Mouse (Mus musculus) forebrain, postnatal 0 days (tissue): ENCODE data around the gene Zcchc17. TPM values are rescaled to one million over a fixed set of nuclear protein-coding genes. Genes with fewer than 3 reads are reported as not detected.
A peak's percentile ranks its signal among the peaks of the same experiment; 100 is the strongest.

ENCODE experiments used
- ATAC-seq: fragments of 200-750 bp; cut with Nextera tagmentation; 2 replicates; pipeline ENCODE4 v1.8.0; 2017; ENCODE audit warnings: mild to moderate bottlenecking, moderate library complexity
- DNase-seq: peaks from one replicate; pipeline ENCODE4 v3.0.0-alpha.2; 2015
- H3K27ac ChIP-seq: fragments of 300-500 bp; sonication (generic); 2 replicates; pipeline ENCODE4 v1.5.1; 2014; ENCODE audit warnings: low read depth, mild to moderate bottlenecking, antibody characterized with exemption, low read length, moderate library complexity, mixed read lengths
- H3K27me3 ChIP-seq: fragments of 300-500 bp; sonication (generic); 2 replicates; pipeline ENCODE4 v1.6.1; 2014; ENCODE audit warnings: mild to moderate bottlenecking, low read length, mixed read lengths; ENCODE audit not compliant: insufficient read depth
- H3K36me3 ChIP-seq: fragments of 300-500 bp; sonication (generic); 2 replicates; pipeline ENCODE4 v1.6.1; 2014; ENCODE audit warnings: mild to moderate bottlenecking, moderate library complexity; ENCODE audit not compliant: insufficient read depth
- H3K4me1 ChIP-seq: fragments of 300-500 bp; sonication (generic); 2 replicates; pipeline ENCODE4 v1.6.1; 2014; ENCODE audit warnings: antibody characterized with exemption; ENCODE audit not compliant: insufficient read depth
- H3K4me2 ChIP-seq: fragments of 300-500 bp; sonication (generic); 2 replicates; pipeline ENCODE4 v1.6.1; 2014; ENCODE audit warnings: low read depth, mild to moderate bottlenecking, moderate library complexity
- H3K4me3 ChIP-seq: fragments of 300-500 bp; sonication (generic); 2 replicates; pipeline ENCODE4 v1.5.1; 2014; ENCODE audit warnings: low read depth, low read length, mixed read lengths
- H3K9ac ChIP-seq: fragments of 300-500 bp; sonication (generic); 2 replicates; pipeline ENCODE4 v1.6.1; 2014; ENCODE audit warnings: mild to moderate bottlenecking
- H3K9me3 ChIP-seq: fragments of 300-500 bp; sonication (generic); 2 replicates; pipeline ENCODE4 v1.6.1; 2016; ENCODE audit warnings: low read length
- CTCF ChIP-seq: sonication (generic); IDR thresholded peaks from 2 replicates; pipeline ENCODE4 v1.5.1; 2016; ENCODE audit warnings: antibody characterized with exemption, control low read depth, low read depth
- WGBS: fragments of 180-500 bp; shearing (Covaris S2); extraction: QIAGEN DNeasy Blood & Tissue Kit; methylation state at CpG from one replicate; pipeline ENCODE4 v1.1.7; 2014; 5-methylcytosine and 5-hydroxymethylcytosine counted together
- polyA plus RNA-seq: library from polyadenylated mRNA; unstranded; fragments of >200 nt; fragmentation: Nextera tagmentation; extraction: Ambion mirVana; gene quantifications from 2 replicates; pipeline ENCODE4 v1.2.1, GENCODE M21; 2015
- total RNA-seq: library from RNA; depleted of rRNA; stranded (reverse); fragments of >200 nt; gene quantifications from 2 replicates; pipeline ENCODE4 v1.2.3, GENCODE M21; 2014; rRNA removed

The Zcchc17 gene
- total RNA-seq (41.3 and 42.7 TPM in 2 replicates), polyA plus RNA-seq (97.8 and 112 TPM in 2 replicates)

DNA sequence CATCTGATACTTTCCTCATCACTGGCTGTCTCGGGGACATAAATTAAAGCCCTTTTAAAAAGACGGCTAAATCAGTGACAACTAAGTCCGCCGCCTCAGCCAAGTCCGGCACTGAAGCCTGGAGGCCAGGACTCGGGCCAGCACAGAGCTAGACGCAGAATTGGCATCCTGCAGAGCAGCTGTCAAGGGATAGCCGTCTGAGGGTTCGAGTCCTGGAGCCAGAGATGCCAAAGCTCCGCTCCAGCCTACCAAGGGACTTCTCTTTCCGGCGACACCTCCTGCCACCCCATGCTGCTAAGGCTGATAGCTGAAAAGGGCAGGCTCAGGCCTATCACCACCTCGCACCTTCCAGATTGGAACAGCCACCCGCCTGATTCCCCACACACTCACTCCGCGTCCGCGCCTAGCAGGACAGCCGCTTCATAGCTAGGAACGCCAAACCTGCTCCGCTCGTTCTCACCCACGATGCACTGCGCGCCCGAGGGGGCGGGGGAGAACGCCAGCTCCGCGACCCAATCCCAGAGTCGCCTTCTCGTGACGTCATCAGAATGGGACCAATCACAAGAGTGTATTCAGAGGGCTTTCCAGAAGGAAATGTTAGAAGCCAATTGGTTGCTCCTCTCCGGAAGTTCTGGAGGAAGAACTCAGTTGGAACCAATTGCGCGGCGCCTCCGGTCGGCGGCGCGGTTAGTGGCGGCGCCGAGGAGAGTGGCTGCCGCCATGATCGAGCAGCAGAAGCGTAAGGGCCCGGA lies at the start of gene Zcchc17, which contains the start of gene Snrnp40:
Gene Zcchc17 (minus strand): TSS at position 458 of the 752 bp plus-strand sequence.
Gene Snrnp40 (plus strand): TSS at position 647 of the 752 bp plus-strand sequence.
- H3K27ac ChIP-seq = peak within 1 kb of the TSS; percentile 90
- H3K27me3 ChIP-seq = no peaks in the 10 kb centered on the region
- no peaks in the 10 kb centered on the region for H3K9me3 ChIP-seq
- peak; percentile 38 for TF ChIP-seq CTCF
- H3K36me3 ChIP-seq = peaks cover 20% of the 10 kb centered on the region
- peaks cover 12% of the 10 kb centered on the region; the same call in 1 of the 2 replicates for H3K4me1 ChIP-seq
- DNase-seq (peak; percentile 100), ATAC-seq (peak; percentile 99)
- H3K9ac ChIP-seq = peak within 1 kb of the TSS; percentile 84
- under 1% methylated on average over 49 of the region's 49 CpGs for WGBS
- peak within 1 kb of the TSS; percentile 83 for H3K4me2 ChIP-seq
- peak within 1 kb of the TSS; percentile 93 for H3K4me3 ChIP-seq

DNA sequence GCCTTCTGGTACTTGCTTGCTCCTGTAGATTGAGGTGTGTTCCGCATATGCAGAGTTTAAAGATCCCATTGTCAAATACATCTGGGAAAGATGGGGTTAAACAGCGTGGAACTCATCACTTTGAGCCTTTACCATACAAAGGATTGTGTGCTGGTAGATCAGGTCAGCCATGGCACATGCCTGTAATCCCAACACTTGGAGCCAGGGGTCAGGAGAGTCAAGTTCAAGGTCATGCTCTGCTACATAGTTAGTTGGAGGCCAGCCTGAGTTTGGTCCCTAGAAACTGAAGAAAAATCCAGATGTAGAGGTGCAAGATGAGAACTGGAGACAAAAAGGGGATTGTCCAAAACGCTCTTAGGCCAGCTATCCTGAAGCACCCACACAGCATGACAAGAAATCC lies 31.5 kb upstream of the Zcchc17 start:
- no peaks in the 10 kb centered on the region for H3K27me3 ChIP-seq
- H3K4me1 ChIP-seq = no peaks in the 10 kb centered on the region
- ATAC-seq (no peak), DNase-seq (peak; percentile 18)
- peaks cover 24% of the 10 kb centered on the region for H3K36me3 ChIP-seq
- H3K4me3 ChIP-seq = no peak overlapping the region
- H3K9me3 ChIP-seq = no peaks in the 10 kb centered on the region
- no peak overlapping the region for H3K27ac ChIP-seq
- peak; percentile 39 for TF ChIP-seq CTCF
- WGBS = 63% methylated on average over 3 of the region's 3 CpGs
- no peak overlapping the region for H3K4me2 ChIP-seq
- H3K9ac ChIP-seq = no peak overlapping the region

DNA sequence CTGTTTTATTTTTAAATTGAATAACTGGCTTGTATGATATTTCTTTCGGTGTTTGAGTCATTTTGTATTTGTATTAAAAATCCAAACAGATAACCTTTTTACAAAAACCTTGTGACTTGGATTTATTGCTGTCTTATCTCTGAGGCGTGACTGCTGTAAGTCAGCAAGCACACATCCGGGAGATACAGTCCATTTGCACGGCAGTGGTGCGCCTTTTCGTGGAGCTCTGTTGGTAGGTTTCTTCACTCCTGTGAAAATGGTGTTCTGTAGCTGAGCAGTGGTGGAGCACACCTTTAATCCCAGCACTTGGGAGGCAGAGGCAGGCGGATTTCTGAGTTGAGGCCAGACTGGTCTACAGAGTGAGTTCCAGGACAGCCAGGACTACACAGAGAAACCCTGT lies 30.2 kb upstream of the Zcchc17 start:
- H3K27me3 ChIP-seq = no peaks in the 10 kb centered on the region
- H3K36me3 ChIP-seq = peaks cover 34% of the 10 kb centered on the region
- H3K9ac ChIP-seq = no peak overlapping the region
- no peaks in the 10 kb centered on the region for H3K4me1 ChIP-seq
- WGBS = 95% methylated on average over 7 of the region's 7 CpGs
- ATAC-seq = no peak
- no peak overlapping the region for H3K27ac ChIP-seq
- TF ChIP-seq CTCF = no peak
- H3K9me3 ChIP-seq = no peaks in the 10 kb centered on the region
- no peak for DNase-seq
- H3K4me2 ChIP-seq = no peak overlapping the region
- H3K4me3 ChIP-seq = no peak overlapping the region

GRCm38 (mm10) chr4:130389496-130389895 lies 29.8 kb upstream of the Zcchc17 start:
- H3K27me3 ChIP-seq = no peaks in the 10 kb centered on the region
- 76% methylated on average over 6 of the region's 6 CpGs for WGBS

DNA sequence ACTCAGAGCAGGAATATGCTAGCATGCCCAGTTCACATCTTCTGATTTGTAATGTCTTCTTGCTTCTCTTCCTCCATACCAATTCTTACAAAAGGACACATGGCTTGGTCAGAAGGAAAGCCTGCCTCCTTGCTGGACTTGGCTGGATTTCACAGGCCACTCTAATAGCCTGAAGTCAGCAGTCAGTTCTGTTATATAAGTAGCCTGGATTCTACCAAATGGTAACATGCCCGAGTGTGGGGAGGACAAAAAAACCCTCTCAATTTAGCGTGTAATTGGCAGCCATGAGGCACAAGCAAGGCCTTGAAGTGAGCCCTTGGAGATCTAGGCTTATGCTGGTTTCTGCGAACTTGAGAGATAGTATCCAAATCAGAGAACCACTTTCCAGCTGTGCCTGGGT lies 27.5 kb upstream of the Zcchc17 start:
- no peaks in the 10 kb centered on the region for H3K4me1 ChIP-seq
- H3K36me3 ChIP-seq = peaks cover 56% of the 10 kb centered on the region
- H3K4me3 ChIP-seq = no peak overlapping the region
- H3K4me2 ChIP-seq = no peak overlapping the region
- WGBS = 81% methylated on average over 3 of the region's 3 CpGs
- no peaks in the 10 kb centered on the region for H3K9me3 ChIP-seq
- no peak overlapping the region for H3K27ac ChIP-seq
- no peak for TF ChIP-seq CTCF
- no peak for ATAC-seq
- no peak overlapping the region for H3K9ac ChIP-seq
- DNase-seq = no peak
- no peaks in the 10 kb centered on the region for H3K27me3 ChIP-seq

More at GRCm38 (mm10) chr4:130389496-130389895, 29.8 kb upstream of the Zcchc17 start:
- TF ChIP-seq CTCF = no peak
- H3K4me3 ChIP-seq = no peak overlapping the region
- no peaks in the 10 kb centered on the region for H3K4me1 ChIP-seq
- H3K9ac ChIP-seq = no peak overlapping the region
- DNase-seq = no peak
- H3K4me2 ChIP-seq = no peak overlapping the region
- H3K27ac ChIP-seq = no peak overlapping the region
- H3K9me3 ChIP-seq = no peaks in the 10 kb centered on the region
- peaks cover 38% of the 10 kb centered on the region for H3K36me3 ChIP-seq
- ATAC-seq = no peak

DNA sequence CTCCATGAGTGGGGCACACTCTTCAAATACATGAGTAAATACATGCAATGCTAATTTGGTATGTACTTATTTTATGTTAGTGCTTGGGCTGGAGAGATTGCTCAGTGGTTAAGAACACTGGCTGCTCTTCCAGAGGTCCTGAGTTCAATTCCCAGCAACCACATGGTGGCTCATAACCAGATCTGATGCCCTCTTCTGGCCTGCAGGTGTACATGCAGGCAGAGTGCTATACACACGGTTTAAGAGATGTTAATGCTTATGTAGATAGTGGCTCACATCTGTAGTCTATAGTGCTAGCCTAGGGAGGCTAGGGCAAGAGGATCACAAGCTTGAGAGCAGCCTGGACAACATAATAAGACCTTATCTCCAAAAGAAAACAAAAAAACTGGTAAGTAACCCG lies 20.7 kb upstream of the Zcchc17 start:
- H3K27ac ChIP-seq = no peak overlapping the region
- WGBS = 89% methylated on average over 2 of the region's 2 CpGs
- no peak overlapping the region for H3K4me2 ChIP-seq
- no peak overlapping the region for H3K4me3 ChIP-seq
- no peaks in the 10 kb centered on the region for H3K4me1 ChIP-seq
- TF ChIP-seq CTCF = no peak
- DNase-seq (no peak), ATAC-seq (no peak)
- H3K9me3 ChIP-seq = no peaks in the 10 kb centered on the region
- H3K9ac ChIP-seq = no peak overlapping the region
- H3K27me3 ChIP-seq = no peaks in the 10 kb centered on the region
- H3K36me3 ChIP-seq = peaks cover 66% of the 10 kb centered on the region

GRCm38 (mm10) chr4:130379181-130379580 lies 19.4 kb upstream of the Zcchc17 start:
- Histone ChIP-seq H3K27ac (no peak overlapping the region), H3K9ac (no peak overlapping the region), H3K9me3 (no peaks in the 10 kb centered on the region), H3K4me1 (no peaks in the 10 kb centered on the region), H3K4me2 (no peak overlapping the region), H3K27me3 (no peaks in the 10 kb centered on the region), H3K4me3 (no peak overlapping the region), H3K36me3 (peaks cover 66% of the 10 kb centered on the region)
- TF ChIP-seq CTCF = no peak
- ATAC-seq = no peak
- DNase-seq = no peak
- WGBS = 97% methylated on average over 2 of the region's 2 CpGs
